Mouse (Mus musculus): ENCODE results near the gene Iqsec1.

DNA sequence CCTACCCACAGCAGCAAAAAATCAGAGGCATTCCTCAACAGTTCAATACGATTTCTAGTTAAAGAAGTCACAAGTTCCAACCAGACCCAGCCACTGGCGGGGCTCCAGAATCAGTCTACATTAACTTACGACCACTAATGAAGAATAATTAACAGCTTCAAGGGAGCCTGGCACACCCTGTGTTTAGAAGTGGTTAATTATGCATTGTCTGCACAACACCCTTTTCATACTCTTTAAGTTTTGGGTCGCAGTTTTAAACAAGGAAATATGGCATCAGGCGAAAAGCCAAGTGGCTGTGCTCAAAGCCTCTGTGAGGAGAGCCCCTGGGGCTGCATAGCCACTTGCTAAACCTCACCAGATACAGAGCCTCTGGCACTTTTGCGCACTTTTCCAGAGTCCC lies 209.6 kb downstream of the Iqsec1 start:
- TF ChIP-seq POLR2A (IDR thresholded peaks at IDR 0.05; ENCODE audit: low read depth, low read length) (no peak), CTCF (IDR thresholded peaks at IDR 0.05; ENCODE audit: extremely low read depth, insufficient read length, insufficient replicate concordance, low read depth, low read length) (no peak)
